Mouse (Mus musculus) spleen, postnatal 4 days (tissue): ENCODE measurements at regions not wholly inside any gene's neighbourhood (a gene's known extent, or its start where the extent isn't known, plus 50 kb on each side); places are given as distances from the start of the nearest gene placed in this dataset.

Experiments
- DNase-seq, 2 experiments: peaks; one replicate each; pipeline ENCODE4 v3.0.0; 2022; ENCODE audit warnings: low spot score in 2 of 2

DNA sequence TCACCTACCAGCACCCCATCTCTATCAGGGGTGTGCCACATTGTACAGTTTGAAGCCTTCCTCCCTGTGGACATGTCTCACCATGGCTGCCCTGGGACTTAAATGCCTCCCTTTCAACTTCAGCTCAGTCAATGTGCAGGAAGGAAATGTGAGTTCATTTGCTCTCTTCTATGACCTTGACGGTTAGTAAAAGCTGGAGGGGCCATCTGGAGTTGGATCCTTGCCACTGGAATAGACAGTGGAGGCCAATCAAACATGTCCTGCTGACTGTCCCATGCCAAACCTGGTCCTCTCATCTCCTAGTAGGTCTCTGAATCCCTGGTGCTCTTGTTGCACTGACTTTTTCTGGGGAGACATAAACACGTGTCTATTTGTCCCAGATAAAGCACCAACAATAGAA, 220.2 kb downstream of the Abcc12 start:
- DNase-seq: no peak

- no peak for DNase-seq
Observed at GRCm38 (mm10) chr8:86359518-86359917, 221.0 kb downstream of the Abcc12 start.

DNA sequence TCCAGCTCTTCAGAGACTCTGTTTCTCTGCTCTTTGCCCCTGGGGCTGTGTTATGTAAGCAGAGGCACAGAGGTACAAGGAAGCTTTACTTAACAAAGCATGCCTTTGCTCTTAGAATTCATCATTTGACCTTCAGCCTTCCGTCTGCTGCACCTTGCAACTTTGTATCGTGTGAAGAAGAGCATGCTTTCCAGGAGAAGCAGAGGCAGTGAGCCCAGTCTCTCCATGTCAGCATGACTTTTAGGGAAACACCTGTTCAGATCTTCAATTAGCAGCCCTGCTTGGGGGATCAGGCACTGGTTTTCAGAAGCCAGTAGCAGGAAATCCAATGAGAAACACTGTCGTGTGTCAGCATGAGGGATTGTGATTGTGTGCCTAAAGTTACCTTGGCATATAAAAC, 226.7 kb downstream of the Abcc12 start:
- DNase-seq: no peak

DNA sequence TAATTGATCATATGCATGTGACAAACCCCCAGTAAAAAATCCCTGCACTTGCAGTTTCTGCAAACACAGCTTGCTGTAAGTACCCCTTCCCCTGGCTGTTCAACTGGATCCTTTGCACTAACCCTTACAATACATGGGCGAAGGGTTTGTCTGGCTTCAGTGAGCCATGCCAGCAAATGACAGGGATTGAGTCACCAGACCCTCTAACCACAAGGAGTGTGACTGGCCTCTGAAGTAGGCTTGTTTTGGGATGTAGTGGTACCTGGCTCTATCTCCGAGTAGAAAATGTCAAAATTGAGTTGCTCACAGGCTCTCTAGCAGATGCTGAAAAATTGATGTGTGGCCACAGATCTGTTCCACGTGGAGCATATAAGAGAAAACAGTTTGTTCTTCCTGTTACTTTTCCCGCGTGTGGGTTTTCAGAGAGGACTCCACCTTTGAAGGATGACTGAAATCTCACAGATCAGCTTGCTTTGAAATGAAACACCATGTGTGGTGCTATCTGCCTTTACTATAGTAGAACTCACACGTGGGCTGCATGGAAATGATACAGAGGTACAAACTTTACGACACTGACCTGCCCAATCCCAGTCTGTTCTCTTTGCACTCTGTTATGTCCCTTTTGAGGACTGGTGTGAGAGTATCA, 228.8 kb downstream of the Abcc12 start:
- DNase-seq: no peak

DNA sequence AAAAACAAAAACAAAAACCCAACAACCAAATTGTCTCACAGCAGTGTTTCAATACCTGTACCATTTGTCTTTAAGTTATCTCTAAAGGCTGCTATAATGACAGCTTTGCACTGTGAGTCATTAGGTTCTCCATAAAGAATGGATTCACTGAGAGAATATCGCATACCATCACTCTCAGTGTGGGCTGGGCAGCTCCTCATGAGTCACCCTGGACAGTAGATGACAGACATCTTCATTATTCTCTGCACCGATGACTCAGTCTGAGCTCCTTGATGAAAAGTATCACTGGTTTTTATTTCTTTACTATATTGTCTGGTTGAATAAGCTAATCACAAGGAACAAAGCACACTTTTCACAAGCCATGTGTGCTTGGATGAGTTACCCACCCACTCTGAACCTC, 230.4 kb downstream of the Abcc12 start:
- DNase-seq: no peak

- DNase-seq: no peak
Observed at GRCm38 (mm10) chr8:86342016-86342684, 238.3 kb downstream of the Abcc12 start.

DNA sequence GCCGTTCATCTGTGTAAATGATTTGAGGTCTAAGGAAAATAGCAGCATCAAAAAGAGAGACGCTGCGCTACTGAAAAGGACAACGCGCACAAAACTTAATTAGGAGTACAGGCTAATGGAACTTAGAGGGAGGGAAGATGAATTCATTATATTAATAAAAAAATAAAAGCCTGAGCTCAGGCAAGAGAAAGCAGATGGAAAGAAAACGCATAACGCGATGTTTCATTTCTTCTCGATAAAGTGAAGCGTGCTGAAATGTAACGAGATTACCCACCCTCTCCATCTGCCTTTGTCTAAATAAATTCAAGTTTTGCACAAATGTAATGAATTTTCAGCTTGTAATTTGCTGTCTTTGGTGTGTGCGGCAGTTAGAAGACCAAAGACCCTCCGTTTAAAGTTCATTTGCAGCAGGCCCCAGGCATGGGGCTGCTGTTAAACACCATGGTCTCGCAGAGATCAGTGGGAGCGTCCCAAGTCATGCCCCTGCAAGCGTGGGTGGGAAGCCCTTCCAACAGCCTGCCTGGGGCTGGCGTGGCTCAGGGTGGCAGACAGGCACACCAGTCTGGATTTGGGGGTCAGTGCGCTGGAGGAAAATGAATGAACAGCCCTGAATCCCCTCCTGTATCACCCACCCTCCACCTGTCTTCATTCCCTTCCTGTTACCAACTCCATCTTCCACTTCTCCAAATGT, 241.8 kb downstream of the Abcc12 start:
- DNase-seq: no peak

DNA sequence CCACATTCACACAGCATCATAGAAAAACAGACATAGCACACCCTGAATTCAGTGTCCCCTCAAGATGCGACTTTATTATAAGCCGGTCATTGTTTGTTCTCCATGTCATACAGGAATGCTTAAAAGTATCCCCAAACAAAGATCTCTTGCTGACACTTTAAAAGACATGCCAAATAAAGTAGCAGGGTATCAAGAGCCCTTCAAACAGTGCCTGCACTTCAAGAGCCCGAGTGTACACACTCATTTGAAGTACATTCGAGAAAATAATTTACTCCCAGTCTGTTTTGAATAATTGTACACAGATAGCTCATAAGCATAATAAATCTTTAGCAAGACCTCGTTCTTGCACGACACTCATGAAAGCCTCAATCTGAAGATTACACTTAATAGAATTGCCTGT, 249.1 kb downstream of the Abcc12 start:
- DNase-seq: no peak

- no peak for DNase-seq
Observed at GRCm38 (mm10) chr8:86328626-86329025, 251.9 kb downstream of the Abcc12 start.

GRCm38 (mm10) chr8:86327982-86328381, 252.5 kb downstream of the Abcc12 start:
- no peak for DNase-seq

GRCm38 (mm10) chr8:86325040-86325439, 255.4 kb downstream of the Abcc12 start:
- no peak for DNase-seq

- DNase-seq: no peak
Observed at GRCm38 (mm10) chr8:86324542-86324941, 255.9 kb downstream of the Abcc12 start.

DNA sequence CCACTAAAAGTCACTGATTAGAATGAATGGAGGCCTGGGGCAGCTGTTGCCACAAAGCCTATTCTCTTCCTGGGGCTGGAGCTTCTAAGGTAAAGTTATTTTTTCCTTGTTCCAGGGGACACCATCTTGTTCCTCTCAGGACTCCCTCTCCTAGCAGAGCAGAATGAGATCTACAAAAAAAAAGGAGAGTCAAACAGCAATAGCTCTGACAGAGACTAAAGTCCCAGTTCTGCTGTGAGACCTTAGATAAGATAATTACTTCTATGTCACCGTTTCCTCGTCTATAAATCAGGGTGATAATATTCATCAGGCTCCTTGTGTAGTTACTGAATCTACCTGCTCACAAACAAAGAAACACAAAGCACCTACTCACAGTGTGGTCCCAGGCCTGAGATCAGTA, 256.7 kb downstream of the Abcc12 start:
- no peak for DNase-seq

DNA sequence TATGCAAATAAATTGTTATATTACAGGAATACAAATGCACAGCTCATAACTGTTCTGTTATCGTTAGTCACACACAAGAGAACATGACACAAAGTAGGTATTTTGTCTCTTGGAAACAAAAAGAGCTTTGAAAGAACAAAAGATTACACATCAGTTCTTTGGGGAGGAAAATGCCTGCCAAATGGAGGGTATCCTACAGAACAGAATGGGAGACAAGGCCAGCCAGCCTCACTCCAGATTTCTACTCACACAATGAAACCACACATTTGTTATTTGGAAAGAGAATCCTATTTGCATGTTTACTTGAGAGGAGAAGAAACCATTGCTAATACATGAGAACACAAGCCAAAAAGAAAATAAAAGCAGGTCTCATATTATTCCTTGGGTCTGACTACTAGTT, 258.0 kb downstream of the Abcc12 start:
- DNase-seq: no peak

GRCm38 (mm10) chr8:86320938-86321337, 259.5 kb downstream of the Abcc12 start:
- DNase-seq: no peak

GRCm38 (mm10) chr8:86318531-86318930, 262.0 kb downstream of the Abcc12 start:
- no peak for DNase-seq

GRCm38 (mm10) chr8:86316236-86316635, 264.2 kb downstream of the Abcc12 start:
- no peak for DNase-seq

DNA sequence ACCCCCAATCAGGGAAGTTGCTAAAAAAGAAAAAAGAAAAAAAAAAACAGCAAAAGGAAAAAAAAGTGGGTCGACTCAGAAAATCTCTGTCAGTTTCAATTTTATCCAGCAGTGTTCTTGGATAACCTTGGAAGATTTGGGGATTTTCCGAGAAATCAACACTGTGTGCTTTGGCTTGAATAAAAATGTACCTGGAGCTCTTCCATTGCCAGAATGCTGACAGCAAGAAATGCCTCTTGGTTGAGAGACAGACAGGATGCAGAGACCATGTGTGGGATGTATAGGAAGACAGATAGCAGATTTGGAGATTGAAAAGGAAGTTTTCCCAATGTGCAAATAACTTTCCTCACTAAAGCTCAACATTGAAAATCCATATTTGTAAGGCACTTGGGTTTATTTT, 271.0 kb downstream of the Abcc12 start:
- no peak for DNase-seq

DNA sequence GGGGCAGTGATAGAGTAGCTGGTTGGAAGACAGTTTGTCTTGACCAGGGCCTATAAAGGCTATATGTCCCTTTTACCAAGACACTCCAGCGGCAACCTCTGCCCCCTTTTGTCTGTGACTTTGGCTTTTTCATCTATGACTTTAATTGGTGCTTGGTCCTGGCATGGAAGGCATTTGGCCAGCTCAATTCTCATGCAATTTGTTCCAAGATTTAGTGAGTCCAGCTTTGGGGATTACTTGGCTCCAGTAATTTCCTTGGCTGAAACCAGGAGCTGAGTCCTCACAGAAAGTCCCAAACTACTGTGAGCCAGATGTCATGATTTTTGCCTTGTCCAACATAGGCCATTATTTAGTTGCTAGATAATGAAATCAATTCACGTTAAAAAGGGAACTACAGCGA, 273.1 kb downstream of the Abcc12 start:
- DNase-seq: no peak

DNA sequence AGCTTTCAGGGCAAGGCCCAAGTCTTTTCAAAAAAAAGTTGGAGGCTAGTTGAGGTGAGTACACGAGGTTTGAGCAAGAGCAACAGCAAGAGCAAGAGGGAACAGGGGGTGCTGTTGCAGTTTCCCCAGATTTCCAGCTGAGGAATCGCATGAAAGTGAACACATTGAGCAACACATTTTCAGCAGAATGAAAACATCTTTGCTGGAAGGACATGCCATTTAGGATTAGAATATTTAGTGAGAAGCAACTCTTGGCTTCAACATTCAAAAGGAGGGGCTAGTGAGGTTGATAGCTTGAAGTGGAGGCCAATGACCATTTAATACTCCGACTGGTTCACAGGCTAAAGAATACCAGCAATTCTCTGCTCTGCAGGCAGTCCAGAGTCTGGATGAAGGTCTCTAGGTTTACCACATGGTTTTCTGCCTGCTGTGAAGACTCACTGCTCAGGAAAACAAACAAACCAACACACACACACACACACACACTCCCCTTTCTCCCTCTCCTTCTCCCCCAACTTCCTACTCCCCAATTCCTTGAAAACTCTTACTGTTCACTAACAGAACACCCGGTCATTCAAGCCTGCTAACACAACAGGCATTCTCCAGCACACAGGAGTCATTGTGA, 278.5 kb downstream of the Abcc12 start:
- DNase-seq: no peak

DNA sequence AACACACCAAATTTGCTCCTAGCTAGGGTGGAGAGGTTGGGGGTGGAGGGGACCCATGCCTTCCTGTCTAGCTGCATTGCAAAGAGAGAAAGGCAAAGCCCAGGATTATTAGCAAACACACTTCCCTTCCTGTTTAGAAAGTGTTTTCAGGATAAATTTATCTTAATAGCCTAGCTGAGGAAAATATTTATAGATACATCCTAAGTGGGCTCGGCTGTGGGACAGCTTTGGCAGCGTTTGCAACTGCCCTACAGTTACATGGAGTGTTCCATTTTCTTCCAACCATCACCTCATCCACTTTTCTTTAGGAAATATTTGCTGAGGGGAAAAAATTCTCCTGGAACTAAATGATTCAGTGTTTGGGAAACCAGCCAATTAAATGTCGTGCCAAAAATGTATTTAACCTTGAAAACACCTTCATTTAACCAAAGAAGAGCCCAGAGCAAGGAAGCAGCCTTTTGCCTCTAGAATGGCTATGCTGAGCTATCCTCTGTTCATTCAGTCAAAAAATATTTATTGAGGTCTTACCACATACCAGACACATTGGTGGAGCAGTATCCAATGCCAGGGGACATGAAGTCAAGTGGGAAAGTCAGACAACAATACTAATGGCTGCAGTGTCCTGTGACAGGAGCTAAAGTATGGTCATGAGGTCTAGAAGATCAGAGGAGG, 291.6 kb downstream of the Abcc12 start:
- DNase-seq: no peak

GRCm38 (mm10) chr8:86282922-86283321, 297.6 kb downstream of the Abcc12 start:
- DNase-seq: no peak
